Mouse (Mus musculus): ENCODE results near the gene Trip13. TPM values are rescaled to one million over a fixed set of nuclear protein-coding genes. Genes with fewer than 3 reads are reported as not detected.

The Trip13 gene
- total and polyA plus RNA-seq, 3 experiments = 42.3 to 94.5 (median 93.2) TPM

- H3K4me3 ChIP-seq (replicated peaks in 1 of 3; ENCODE audit: low read depth in 2 of 3, low read length in 2 of 3, poor library complexity in 1 of 3) = no peak overlapping the region
- H3K27ac ChIP-seq (ENCODE audit: insufficient read depth, low read depth) = no peak overlapping the region
- H3K79me2 ChIP-seq (replicated peaks; ENCODE audit: control insufficient read depth, extremely low read depth, insufficient read depth, poor library complexity, severe bottlenecking) = no peaks in the 10 kb centered on the region
- peak; percentile 37 for DNase-seq (ENCODE audit: extremely low read depth)
- peaks cover 0 to 5% of the 10 kb centered on the region in 2 experiments; a peak in 1 of 4 replicates for H3K4me1 ChIP-seq (ENCODE audit: control insufficient read depth in 1 of 2, insufficient read depth in 2 of 2)
- dilution Hi-C loops (cut with MboI; ENCODE audit: extremely low pct_ligation_motif_present, extremely low pct_unique_long_range_greater_than_20kb, low sequenced_read_pairs) = no loop called here
- TF ChIP-seq BHLHE40 (IDR thresholded peaks at IDR 0.05; ENCODE audit: low read depth, low read length) = no peak
- peak; percentile 76 for TF ChIP-seq RAD21 (IDR thresholded peaks at IDR 0.05; ENCODE audit: low read depth, low read length)
- TF ChIP-seq ELF1 (IDR thresholded peaks at IDR 0.05; ENCODE audit: low read depth, low read length) = peak; percentile 46; the same call in 1 of the 2 replicates
- TF ChIP-seq CHD1 (IDR thresholded peaks at IDR 0.05; ENCODE audit: low read depth, low read length) = no peak
- peak; percentile 34 to 72; a peak in 3 of 4 replicates for TF ChIP-seq CTCF (conservative IDR thresholded peaks at IDR 0.05 in 1 of 2, IDR thresholded peaks at IDR 0.05 in 1 of 2; ENCODE audit: low read depth in 2 of 2, low read length in 2 of 2)
- TF ChIP-seq SMC3 (IDR thresholded peaks at IDR 0.05; ENCODE audit: low read depth, low read length) = peak; percentile 62
- TF ChIP-seq JUN (IDR thresholded peaks at IDR 0.05; ENCODE audit: insufficient read depth, low read depth, low read length) = no peak
- no peak for TF ChIP-seq TBP (conservative IDR thresholded peaks at IDR 0.05; ENCODE audit: low read depth, low read length)
- 0 out of 2 replicates have a peak, but pooled peaks have one; percentile 2 for TF ChIP-seq ZC3H11A (IDR thresholded peaks at IDR 0.05; ENCODE audit: low read depth, low read length)
- peaks cover 28 to 78% of the 10 kb centered on the region in 2 experiments for H3K36me3 ChIP-seq (replicated peaks in 1 of 2; ENCODE audit: control insufficient read depth in 1 of 2, insufficient read depth in 1 of 2, low read length in 1 of 2)
- no peak overlapping the region for H3K9ac ChIP-seq (ENCODE audit: insufficient read depth, low read depth)
- H3K9me3 ChIP-seq (replicated peaks; ENCODE audit: low read length) = no peaks in the 10 kb centered on the region
- no peak overlapping the region for H3K4me2 ChIP-seq (ENCODE audit: insufficient read depth, low read depth, poor library complexity, severe bottlenecking)
- in situ Hi-C loops (cut with MboI; ENCODE audit: low pct_ligation_motif_present, low pct_unique_long_range_greater_than_20kb, low sequenced_read_pairs) = loop anchor here (5.0 kb wide), 1 partner anchor 76 kb away; no protein-coding TSS in a partner anchor
- no peaks in the 10 kb centered on the region for H3K27me3 ChIP-seq (replicated peaks)
Observed at GRCm38 (mm10) chr13:73907683-73908412, 29.7 kb downstream of the Trip13 start.

DNA sequence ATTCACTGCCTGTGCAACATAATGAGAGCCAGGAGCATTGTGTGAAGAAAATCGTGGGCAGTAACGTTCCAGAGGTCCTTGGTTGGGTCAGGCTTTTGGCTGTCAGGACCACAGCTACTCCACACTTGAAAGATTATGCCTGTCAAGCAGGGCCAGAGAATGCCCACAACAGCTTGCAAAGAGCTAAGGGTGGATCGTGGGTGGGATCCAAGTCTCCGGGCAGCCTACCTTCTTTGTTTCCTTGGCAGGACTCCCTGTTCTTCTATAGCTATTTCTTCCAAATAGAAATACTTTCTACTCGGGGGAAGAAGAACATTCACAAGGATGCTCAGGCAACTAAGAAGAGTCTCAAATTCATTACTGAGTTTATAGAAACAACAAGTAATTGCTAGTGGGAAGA, 30.4 kb downstream of the Trip13 start:
- H3K4me1 ChIP-seq (ENCODE audit: control insufficient read depth in 1 of 2, insufficient read depth in 2 of 2) = peaks cover 0 to 5% of the 10 kb centered on the region in 2 experiments; a peak in 1 of 4 replicates
- no peak for TF ChIP-seq CHD1 (IDR thresholded peaks at IDR 0.05; ENCODE audit: low read depth, low read length)
- no peak for TF ChIP-seq MYC (IDR thresholded peaks at IDR 0.05; ENCODE audit: low read depth, low read length)
- no peak for TF ChIP-seq USF2 (conservative IDR thresholded peaks at IDR 0.05; ENCODE audit: low read depth, low read length)
- no peak for TF ChIP-seq TBP (conservative IDR thresholded peaks at IDR 0.05; ENCODE audit: low read depth, low read length)
- no peak for DNase-seq (ENCODE audit: extremely low read depth)
- H3K27me3 ChIP-seq (replicated peaks) = no peaks in the 10 kb centered on the region
- H3K9ac ChIP-seq (ENCODE audit: insufficient read depth, low read depth) = no peak overlapping the region
- H3K79me2 ChIP-seq (replicated peaks; ENCODE audit: control insufficient read depth, extremely low read depth, insufficient read depth, poor library complexity, severe bottlenecking) = no peaks in the 10 kb centered on the region
- H3K4me3 ChIP-seq (replicated peaks in 1 of 3; ENCODE audit: low read depth in 2 of 3, low read length in 2 of 3, poor library complexity in 1 of 3) = no peak overlapping the region
- no peak overlapping the region for H3K4me2 ChIP-seq (ENCODE audit: insufficient read depth, low read depth, poor library complexity, severe bottlenecking)
- dilution Hi-C loops (cut with MboI; ENCODE audit: extremely low pct_ligation_motif_present, extremely low pct_unique_long_range_greater_than_20kb, low sequenced_read_pairs) = no loop called here
- no peak overlapping the region for H3K27ac ChIP-seq (ENCODE audit: insufficient read depth, low read depth)
- H3K9me3 ChIP-seq (replicated peaks; ENCODE audit: low read length) = no peaks in the 10 kb centered on the region
- peaks cover 23 to 76% of the 10 kb centered on the region in 2 experiments for H3K36me3 ChIP-seq (replicated peaks in 1 of 2; ENCODE audit: control insufficient read depth in 1 of 2, insufficient read depth in 1 of 2, low read length in 1 of 2)
- in situ Hi-C loops (cut with MboI; ENCODE audit: low pct_ligation_motif_present, low pct_unique_long_range_greater_than_20kb, low sequenced_read_pairs) = loop anchor here (5.0 kb wide), 1 partner anchor 75 kb away; no protein-coding TSS in a partner anchor

GRCm38 (mm10) chr13:73897561-73897960, 40.0 kb downstream of the Trip13 start:
- Histone ChIP-seq H3K4me2 (ENCODE audit: insufficient read depth, low read depth, poor library complexity, severe bottlenecking) (no peak overlapping the region), H3K9ac (ENCODE audit: insufficient read depth, low read depth) (no peak overlapping the region), H3K36me3 (replicated peaks in 1 of 2; ENCODE audit: control insufficient read depth in 1 of 2, insufficient read depth in 1 of 2, low read length in 1 of 2) (peaks cover 0 to 10% of the 10 kb centered on the region in 2 experiments), H3K9me3 (replicated peaks; ENCODE audit: low read length) (peaks cover 2% of the 10 kb centered on the region), H3K27me3 (replicated peaks) (no peaks in the 10 kb centered on the region), H3K4me3 (replicated peaks in 1 of 3; ENCODE audit: low read depth in 2 of 3, low read length in 2 of 3, poor library complexity in 1 of 3) (no peak overlapping the region), H3K27ac (ENCODE audit: insufficient read depth, low read depth) (no peak overlapping the region), H3K79me2 (replicated peaks; ENCODE audit: control insufficient read depth, extremely low read depth, insufficient read depth, poor library complexity, severe bottlenecking) (no peaks in the 10 kb centered on the region), H3K4me1 (ENCODE audit: control insufficient read depth in 1 of 2, insufficient read depth in 2 of 2) (peaks cover 0 to 1% of the 10 kb centered on the region in 2 experiments; a peak in 1 of 4 replicates)
- DNase-seq (ENCODE audit: extremely low read depth) = no peak
- TF ChIP-seq KAT2A (IDR thresholded peaks at IDR 0.05; ENCODE audit: insufficient replicate concordance, low read length) = no peak
- no peak for TF ChIP-seq POLR2AphosphoS2 (IDR thresholded peaks at IDR 0.05; ENCODE audit: low read depth, low read length)
- no peak for TF ChIP-seq GABPA (IDR thresholded peaks at IDR 0.05; ENCODE audit: insufficient replicate concordance, low read depth, low read length)
- TF ChIP-seq MAZ (IDR thresholded peaks at IDR 0.05; ENCODE audit: low read depth, low read length) = no peak
- TF ChIP-seq NELFE (IDR thresholded peaks at IDR 0.05; ENCODE audit: low read depth, low read length) = no peak
- TF ChIP-seq IRF4 (IDR thresholded peaks at IDR 0.05; ENCODE audit: low read depth, low read length) = no peak
- TF ChIP-seq EP300 (IDR thresholded peaks at IDR 0.05; ENCODE audit: low read length) = no peak
- no peak for TF ChIP-seq JUND (conservative IDR thresholded peaks at IDR 0.05; ENCODE audit: low read depth, low read length)
- TF ChIP-seq ZKSCAN1 (IDR thresholded peaks at IDR 0.05; ENCODE audit: borderline replicate concordance, low read depth, low read length) = no peak
- TF ChIP-seq MAFK (IDR thresholded peaks at IDR 0.05; ENCODE audit: insufficient replicate concordance, low read length) = no peak
- no peak for TF ChIP-seq ELF1 (IDR thresholded peaks at IDR 0.05; ENCODE audit: low read depth, low read length)
- TF ChIP-seq POLR2A (IDR thresholded peaks at IDR 0.05; ENCODE audit: low read depth, low read length) = no peak
- in situ Hi-C loops (cut with MboI; ENCODE audit: low pct_ligation_motif_present, low pct_unique_long_range_greater_than_20kb, low sequenced_read_pairs) = no loop called here
- dilution Hi-C loops (cut with MboI; ENCODE audit: extremely low pct_ligation_motif_present, extremely low pct_unique_long_range_greater_than_20kb, low sequenced_read_pairs) = no loop called here
